Mouse (Mus musculus) G1E (cell line): ENCODE results near the gene Krt35. TPM values are rescaled to one million over a fixed set of nuclear protein-coding genes. Genes with fewer than 3 reads are reported as not detected.

ENCODE experiments used
- ATAC-seq: 2 replicates; pipeline ENCODE4 v1.8.0; 2016; ENCODE audit warnings: mild to moderate bottlenecking; ENCODE audit not compliant: insufficient number of reproducible peaks, poor library complexity, low FRiP score, severe bottlenecking; ENCODE audit errors: extremely low read depth
- DNase-seq: peaks from one replicate; pipeline ENCODE4 v3.0.0; 2012; ENCODE audit warnings: low spot score
- H3K27me3 ChIP-seq: 2 replicates; pipeline ENCODE4 v1.6.1; 2012; ENCODE audit warnings: mild to moderate bottlenecking, low read length, inconsistent platforms; ENCODE audit not compliant: insufficient read depth
- H3K36me3 ChIP-seq: replicated peaks from 2 replicates; pipeline ENCODE3; 2012; ENCODE audit warnings: mild to moderate bottlenecking, inconsistent platforms
- H3K4me1 ChIP-seq: 2 replicates; pipeline ENCODE4 v1.6.1; 2012; ENCODE audit warnings: low read depth, low read length, inconsistent platforms, mixed read lengths; ENCODE audit not compliant: insufficient read depth
- H3K4me3 ChIP-seq: 2 replicates; pipeline ENCODE4 v1.5.1; 2012; ENCODE audit warnings: low read depth, mild to moderate bottlenecking, inconsistent platforms, low read length, moderate library complexity, mixed read lengths
- H3K9me3 ChIP-seq: replicated peaks from 2 replicates; pipeline ENCODE4 v1.6.1; 2012; ENCODE audit warnings: inconsistent platforms
- CTCF ChIP-seq: IDR thresholded peaks from 2 replicates; pipeline ENCODE4 v1.5.1; 2012; ENCODE audit warnings: low read depth, low read length, inconsistent platforms, mixed read lengths
- GATA1 ChIP-seq: IDR thresholded peaks from 2 replicates; pipeline ENCODE4 v1.6.1; 2012; ENCODE audit warnings: borderline replicate concordance, low read length, inconsistent platforms, mixed read lengths
- GATA2 ChIP-seq: IDR thresholded peaks from 2 replicates; pipeline ENCODE4 v1.6.1; 2012; ENCODE audit warnings: low read depth, low read length, inconsistent platforms, borderline replicate concordance
- POLR2AphosphoS5 ChIP-seq: IDR thresholded peaks from 2 replicates; pipeline ENCODE4 v1.6.1; 2012; ENCODE audit warnings: low read depth, low read length, inconsistent platforms; ENCODE audit not compliant: insufficient replicate concordance
- TAL1 ChIP-seq: conservative IDR thresholded peaks from 2 replicates; pipeline ENCODE4 v1.6.1; 2012; ENCODE audit warnings: low read depth, low read length, inconsistent platforms, mixed read lengths
- polyA plus RNA-seq: library from polyadenylated mRNA; stranded (reverse); fragments of >175 nt; gene quantifications from 2 replicates; pipeline ENCODE4 v1.2.3, GENCODE M21; 2012
- total RNA-seq, 2 experiments: library from RNA; stranded (forward) in 1 of 2; stranded (reverse) in 1 of 2; fragments of 200-1000 nt in 1 of 2; fragments of >200 nt in 1 of 2; fragmentation: Nextera tagmentation in 1 of 2; gene quantifications; 2 replicates each; pipeline ENCODE4 v1.2.3; 2014 to 2017

Krt35 gene
- total and polyA plus RNA-seq, 3 experiments: not detected

GRCm38 (mm10) chr11:100073873-100074272 lies 22.2 kb downstream of the Krt35 start:
- H3K36me3 ChIP-seq: no peaks in the 10 kb centered on the region
- H3K9me3 ChIP-seq: peaks cover 59% of the 10 kb centered on the region
- no peaks in the 10 kb centered on the region for H3K27me3 ChIP-seq
- H3K4me3 ChIP-seq: no peak overlapping the region
- ATAC-seq: no peak
- H3K4me1 ChIP-seq: no peaks in the 10 kb centered on the region
- TF ChIP-seq TAL1 (no peak), GATA2 (no peak), POLR2AphosphoS5 (no peak), GATA1 (no peak), CTCF (no peak)
- DNase-seq: no peak

- H3K9me3 ChIP-seq: peaks cover 65% of the 10 kb centered on the region
- no peaks in the 10 kb centered on the region for H3K4me1 ChIP-seq
- TF ChIP-seq POLR2AphosphoS5: no peak
- no peak for TF ChIP-seq TAL1
- TF ChIP-seq GATA1: no peak
- TF ChIP-seq CTCF: no peak
- no peak for TF ChIP-seq GATA2
- ATAC-seq (no peak), DNase-seq (no peak)
- H3K4me3 ChIP-seq: no peak overlapping the region
- H3K27me3 ChIP-seq: no peaks in the 10 kb centered on the region
- no peaks in the 10 kb centered on the region for H3K36me3 ChIP-seq
These were observed 28.6 kb downstream of the Krt35 start for GRCm38 (mm10) chr11:100067293-100068036.

DNA sequence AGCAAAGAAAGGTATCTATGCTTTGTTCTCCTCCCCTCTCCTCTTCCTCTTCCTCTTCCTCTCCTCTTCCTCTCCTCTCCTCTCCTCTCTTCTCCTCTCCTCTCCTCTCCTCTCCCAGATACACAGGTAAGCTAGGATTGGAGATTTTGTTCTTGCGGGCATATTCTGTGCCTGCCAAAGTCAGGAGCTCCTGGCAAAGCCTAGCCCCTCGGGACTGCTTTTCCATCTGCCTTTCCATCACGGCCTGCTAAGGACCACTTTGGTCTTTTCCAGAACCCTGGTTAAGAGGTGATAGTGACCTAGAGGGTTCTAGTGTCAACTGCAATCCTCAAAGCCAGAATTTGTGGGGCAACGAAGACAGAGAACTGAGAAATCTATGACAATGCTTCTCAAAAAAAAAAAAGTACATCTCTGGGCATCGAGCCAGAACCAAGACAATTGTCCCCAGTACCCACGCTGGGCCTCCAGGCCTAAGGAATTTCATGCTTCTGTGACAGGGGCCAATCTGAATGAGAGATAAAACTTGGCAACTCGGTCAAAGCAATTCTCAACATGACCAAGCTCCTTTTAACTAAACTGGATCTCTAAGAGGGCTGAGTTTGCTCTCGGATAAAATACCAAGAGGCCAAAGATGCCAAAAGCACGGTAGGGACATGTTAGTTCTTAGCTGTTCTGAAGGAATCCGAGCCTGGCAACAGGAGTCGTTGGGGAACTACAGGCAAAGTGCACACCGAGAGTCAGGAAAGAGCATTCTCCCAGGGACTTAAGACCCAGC lies 29.6 kb downstream of the Krt35 start:
- Histone ChIP-seq H3K27me3 (no peaks in the 10 kb centered on the region), H3K36me3 (no peaks in the 10 kb centered on the region), H3K4me3 (no peak overlapping the region), H3K9me3 (peaks cover 68% of the 10 kb centered on the region), H3K4me1 (no peaks in the 10 kb centered on the region)
- DNase-seq (no peak), ATAC-seq (no peak)
- TF ChIP-seq TAL1 (no peak), CTCF (no peak), GATA1 (no peak), GATA2 (no peak), POLR2AphosphoS5 (no peak)

DNA sequence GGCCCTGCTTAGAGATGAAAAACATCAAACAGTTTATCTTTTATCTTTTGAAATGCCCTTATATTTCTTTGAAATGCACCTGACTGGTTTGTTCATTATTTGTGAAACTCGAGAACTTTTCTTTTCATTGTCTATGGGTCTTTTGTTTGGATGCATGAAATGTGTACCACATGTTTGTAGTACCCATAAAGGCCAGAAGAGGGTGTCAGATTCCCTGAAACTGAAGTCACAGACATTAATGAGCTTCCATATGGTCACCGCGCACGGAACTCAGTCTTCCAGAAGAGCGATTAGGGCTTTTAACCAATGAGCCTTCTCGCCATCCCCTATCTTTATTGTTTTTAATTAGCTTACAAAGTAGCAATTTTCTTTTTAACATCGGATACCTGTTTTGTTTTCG lies 37.2 kb downstream of the Krt35 start:
- H3K9me3 ChIP-seq: peaks cover 49% of the 10 kb centered on the region
- H3K4me3 ChIP-seq: no peak overlapping the region
- ATAC-seq: no peak
- H3K27me3 ChIP-seq: no peaks in the 10 kb centered on the region
- TF ChIP-seq GATA1 (no peak), POLR2AphosphoS5 (no peak)
- no peak for DNase-seq
- H3K4me1 ChIP-seq: no peaks in the 10 kb centered on the region
- H3K36me3 ChIP-seq: no peaks in the 10 kb centered on the region

- ATAC-seq (no peak), DNase-seq (no peak)
- no peak for TF ChIP-seq GATA2
- TF ChIP-seq GATA1: no peak
- Histone ChIP-seq H3K36me3 (no peaks in the 10 kb centered on the region), H3K4me1 (no peaks in the 10 kb centered on the region), H3K9me3 (peaks cover 52% of the 10 kb centered on the region), H3K27me3 (no peaks in the 10 kb centered on the region), H3K4me3 (no peak overlapping the region)
These were observed 40.1 kb downstream of the Krt35 start for GRCm38 (mm10) chr11:100055686-100056655.

DNA sequence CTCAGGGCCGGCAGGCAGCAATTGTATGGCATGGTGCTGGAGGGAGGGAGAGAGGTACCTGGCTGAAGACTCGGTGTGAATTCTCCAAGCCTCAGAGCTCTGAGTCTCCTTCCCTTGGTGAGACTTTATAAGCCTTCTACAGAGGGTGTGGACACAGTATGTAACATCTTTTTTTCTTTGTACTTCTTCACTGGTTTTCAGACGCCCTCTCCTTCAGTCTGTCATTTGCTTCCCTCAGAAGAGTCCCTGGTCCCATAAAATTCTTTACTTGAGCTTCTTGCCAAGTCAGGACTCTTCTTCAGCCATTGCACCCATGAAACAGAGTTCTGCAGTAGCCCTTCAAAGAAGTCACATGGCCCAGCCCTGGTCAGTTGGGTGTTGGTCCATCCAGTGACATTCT lies 45.6 kb downstream of the Krt35 start, which contains the start of gene Krt31:
Gene Krt31 (minus strand): TSS at position 101 of the 400 bp plus-strand sequence.
- TF ChIP-seq CTCF (no peak), GATA1 (no peak), GATA2 (no peak), POLR2AphosphoS5 (no peak), TAL1 (no peak)
- Histone ChIP-seq H3K9me3 (peaks cover 53% of the 10 kb centered on the region), H3K36me3 (no peaks in the 10 kb centered on the region), H3K4me3 (no peak within 1 kb of the TSS), H3K4me1 (no peaks in the 10 kb centered on the region), H3K27me3 (no peaks in the 10 kb centered on the region)
- no peak for DNase-seq
- ATAC-seq: no peak
